Mouse (Mus musculus) kidney, postnatal 0 days (tissue): ENCODE results near the gene Plekha4. TPM values are rescaled to one million over a fixed set of nuclear protein-coding genes. Genes with fewer than 3 reads are reported as not detected.
A peak's percentile ranks its signal among the peaks of the same experiment; 100 is the strongest.

ENCODE experiments used
- ATAC-seq: fragments of 200-750 bp; cut with Nextera tagmentation; replicated peaks from 2 replicates; pipeline ENCODE4 v1.8.0; 2017; ENCODE audit warnings: low read depth, moderate number of reproducible peaks, moderate TSS enrichment, moderate library complexity; ENCODE audit not compliant: low FRiP score
- DNase-seq: peaks from one replicate; pipeline ENCODE4 v3.0.0-alpha.2; 2016; ENCODE audit warnings: low spot score
- H3K27ac ChIP-seq: fragments of 300-500 bp; sonication (generic); 2 replicates; pipeline ENCODE4 v1.5.1; 2014; ENCODE audit warnings: mild to moderate bottlenecking
- H3K27me3 ChIP-seq: fragments of 300-500 bp; sonication (generic); 2 replicates; pipeline ENCODE4 v1.6.1; 2014; ENCODE audit warnings: low read length, mixed read lengths; ENCODE audit not compliant: insufficient read depth
- H3K36me3 ChIP-seq: fragments of 300-500 bp; sonication (generic); 2 replicates; pipeline ENCODE4 v1.6.1; 2014; ENCODE audit warnings: low read length, mixed read lengths; ENCODE audit not compliant: insufficient read depth
- H3K4me1 ChIP-seq: fragments of 300-500 bp; sonication (generic); replicated peaks from 2 replicates; pipeline ENCODE4 v1.6.1; 2014; ENCODE audit warnings: antibody characterized with exemption, low read length, mixed read lengths; ENCODE audit not compliant: insufficient read depth
- H3K4me2 ChIP-seq: fragments of 300-500 bp; sonication (generic); 2 replicates; pipeline ENCODE4 v1.6.1; 2014; ENCODE audit warnings: mild to moderate bottlenecking, low read length, moderate library complexity, mixed read lengths
- H3K4me3 ChIP-seq: fragments of 300-500 bp; sonication (generic); replicated peaks from 2 replicates; pipeline ENCODE4 v1.5.1; 2014; ENCODE audit warnings: low read depth, low read length
- H3K9ac ChIP-seq: fragments of 300-500 bp; sonication (generic); 2 replicates; pipeline ENCODE4 v1.6.1; 2014; ENCODE audit warnings: low read depth, low read length
- H3K9me3 ChIP-seq: fragments of 300-500 bp; sonication (generic); replicated peaks from 2 replicates; pipeline ENCODE4 v1.6.1; 2016; ENCODE audit warnings: low read length, inconsistent platforms, mixed read lengths
- CTCF ChIP-seq: IDR thresholded peaks from 2 replicates; pipeline ENCODE4 v1.5.1; 2016; ENCODE audit warnings: antibody characterized with exemption, low read depth, mild to moderate bottlenecking, moderate library complexity
- WGBS: fragments of 180-500 bp; shearing (Covaris S2); extraction: QIAGEN DNeasy Blood & Tissue Kit; methylation state at CpG from one replicate; pipeline ENCODE4 v1.1.7; 2014; 5-methylcytosine and 5-hydroxymethylcytosine counted together
- polyA plus RNA-seq: library from polyadenylated mRNA; unstranded; fragments of >200 nt; fragmentation: Nextera tagmentation; extraction: Ambion mirVana; gene quantifications from 2 replicates; pipeline ENCODE4 v1.2.1, GENCODE M21; 2015

Plekha4 gene
- polyA plus RNA-seq, 1 experiment from 2014 or later = 5.8 TPM

DNA sequence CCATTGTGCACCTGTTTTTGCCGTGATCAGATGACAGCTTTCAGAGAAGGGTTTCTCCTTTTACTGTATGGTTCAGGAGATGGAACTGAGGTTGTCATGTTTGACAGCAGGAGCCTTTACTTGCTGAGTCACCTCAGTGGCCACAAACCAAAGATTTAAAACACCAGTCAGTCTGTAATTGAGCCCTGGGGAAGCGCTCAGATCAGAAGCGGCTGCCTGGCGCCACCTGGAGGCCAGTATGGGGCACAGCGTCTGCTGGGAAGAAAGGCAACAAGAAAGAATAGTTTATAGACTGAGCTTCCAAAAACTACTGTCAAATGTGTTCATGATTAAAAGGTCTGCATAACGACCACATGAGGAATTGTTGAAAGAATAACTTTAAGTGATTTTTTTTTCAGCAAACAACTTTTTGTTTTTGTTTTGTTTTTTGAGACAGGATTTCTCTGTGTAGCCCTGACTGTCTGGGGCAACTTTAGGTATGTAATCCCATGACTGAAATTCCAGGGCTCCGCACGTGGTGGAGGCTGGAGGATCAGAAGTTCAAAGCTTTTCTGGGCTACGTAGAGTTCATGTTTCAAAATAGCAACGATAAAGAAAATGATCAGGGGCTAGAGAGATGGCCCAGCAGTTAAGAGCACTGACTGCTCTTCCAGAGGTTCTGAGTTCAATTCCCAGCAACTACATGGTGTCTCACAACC is 67.1 kb downstream of the Plekha4 start:
- Histone ChIP-seq H3K4me1 (0 out of 2 replicates have a peak, but pooled peaks cover 3% of the 10 kb centered on the region), H3K4me3 (no peak overlapping the region), H3K27me3 (no peaks in the 10 kb centered on the region), H3K36me3 (no peaks in the 10 kb centered on the region), H3K4me2 (no peak overlapping the region), H3K27ac (no peak overlapping the region), H3K9me3 (no peaks in the 10 kb centered on the region), H3K9ac (no peak overlapping the region)
- no peak for ATAC-seq
- peak; percentile 89 for DNase-seq
- WGBS = 14% methylated on average over 10 of the region's 10 CpGs
- peak; percentile 96 for TF ChIP-seq CTCF

DNA sequence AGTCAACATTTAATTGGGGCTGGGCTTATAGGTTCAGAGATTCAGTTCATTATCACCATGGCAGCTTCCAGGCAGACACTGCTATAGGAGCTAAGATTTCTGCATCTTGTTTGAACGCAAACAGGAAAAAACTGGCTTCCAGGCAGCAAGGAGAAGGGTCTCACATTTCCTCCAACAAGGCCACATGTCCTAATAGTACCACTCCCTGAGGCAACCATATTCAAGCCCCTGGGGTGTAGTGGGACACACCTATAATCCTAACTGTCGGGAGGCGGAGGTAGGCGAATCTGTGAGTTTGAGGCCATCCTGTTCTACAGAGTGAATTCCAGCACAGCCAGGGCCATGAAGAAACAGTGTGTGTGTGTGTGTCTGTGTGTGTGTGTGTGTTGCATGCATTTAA is 69.0 kb downstream of the Plekha4 start:
- no peak for TF ChIP-seq CTCF

DNA sequence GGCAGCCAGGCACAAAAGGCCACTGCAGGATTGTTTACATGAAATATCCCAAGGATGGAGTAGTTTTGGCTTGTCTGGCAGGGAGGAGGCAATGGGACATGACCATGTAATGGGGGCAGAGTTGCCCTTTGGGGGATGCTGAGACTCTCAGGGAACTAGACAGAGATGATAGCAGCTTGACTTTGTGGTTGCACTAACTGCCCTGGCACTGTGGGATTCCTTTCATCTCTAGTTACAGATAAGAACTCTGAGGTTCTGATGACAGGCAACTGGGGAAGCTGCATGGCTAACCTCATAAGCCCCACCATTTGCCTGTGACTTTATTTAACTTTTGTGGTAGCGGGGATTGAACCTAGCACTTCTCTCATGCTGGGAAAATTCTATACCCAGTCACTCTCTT is 70.0 kb downstream of the Plekha4 start:
- TF ChIP-seq CTCF = no peak
- no peak overlapping the region for H3K9ac ChIP-seq
- H3K27ac ChIP-seq = no peak overlapping the region
- no peaks in the 10 kb centered on the region for H3K9me3 ChIP-seq
- no peak overlapping the region for H3K4me2 ChIP-seq
- no peaks in the 10 kb centered on the region for H3K27me3 ChIP-seq
- no peak overlapping the region for H3K4me3 ChIP-seq
- no peak for DNase-seq
- no peaks in the 10 kb centered on the region for H3K36me3 ChIP-seq
- no peak for ATAC-seq
- 97% methylated on average over 1 of the region's 1 CpGs for WGBS
- H3K4me1 ChIP-seq = no peaks in the 10 kb centered on the region; the same call in 1 of the 2 replicates

More for the DNA sequence above, 69.0 kb downstream of the Plekha4 start:
- no peak for DNase-seq
- Histone ChIP-seq H3K36me3 (no peaks in the 10 kb centered on the region), H3K4me2 (no peak overlapping the region), H3K9ac (no peak overlapping the region), H3K27ac (no peak overlapping the region), H3K9me3 (no peaks in the 10 kb centered on the region), H3K27me3 (no peaks in the 10 kb centered on the region), H3K4me1 (no peaks in the 10 kb centered on the region; the same call in 1 of the 2 replicates), H3K4me3 (no peak overlapping the region)
- 85% methylated on average over 4 of the region's 4 CpGs for WGBS
- ATAC-seq = no peak

DNA sequence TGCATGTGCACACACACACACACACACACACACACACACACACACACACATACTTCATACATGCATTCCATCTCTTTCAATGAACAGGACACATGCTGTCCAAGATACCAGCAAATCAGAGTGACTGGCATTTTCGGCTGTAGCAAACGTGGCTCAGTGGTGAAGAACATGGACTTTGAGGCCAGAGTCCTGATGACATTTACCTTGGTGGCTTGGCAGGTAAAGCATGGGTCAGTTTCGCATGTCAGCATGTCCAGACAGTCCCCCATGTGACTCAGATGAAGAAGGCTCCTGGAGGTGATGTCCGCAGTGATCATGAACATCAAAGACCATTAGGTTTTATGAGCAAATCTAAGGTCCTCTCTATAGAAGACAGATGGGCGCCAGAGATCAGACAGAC is 70.9 kb downstream of the Plekha4 start:
- DNase-seq = no peak
- no peak overlapping the region for H3K4me3 ChIP-seq

DNA sequence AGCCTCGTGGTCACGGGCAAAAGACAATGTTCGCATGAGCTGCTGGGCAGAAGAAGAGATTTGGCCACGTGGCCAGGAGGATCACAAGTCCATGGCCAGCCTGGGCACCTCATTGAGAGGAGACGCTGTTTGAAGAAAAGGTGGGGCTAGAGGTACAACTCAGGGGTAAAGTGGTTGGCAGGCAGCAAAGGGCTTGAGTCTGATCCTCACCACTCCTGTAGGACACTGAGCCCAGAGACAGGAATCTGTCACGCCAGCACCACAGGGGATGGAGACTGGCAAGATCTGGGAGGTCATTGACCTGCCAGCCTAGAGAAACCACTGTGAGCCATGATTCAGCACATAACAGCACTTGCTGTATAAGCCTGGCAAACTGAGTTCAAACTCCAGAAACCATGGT is 71.4 kb downstream of the Plekha4 start:
- TF ChIP-seq CTCF = no peak

More for the DNA sequence above, 70.9 kb downstream of the Plekha4 start:
- no peak for ATAC-seq
- Histone ChIP-seq H3K9ac (no peak overlapping the region), H3K36me3 (no peaks in the 10 kb centered on the region), H3K4me1 (no peaks in the 10 kb centered on the region; the same call in 1 of the 2 replicates), H3K27me3 (no peaks in the 10 kb centered on the region), H3K27ac (no peak overlapping the region), H3K9me3 (no peaks in the 10 kb centered on the region), H3K4me2 (no peak overlapping the region)
- WGBS = 88% methylated on average over 5 of the region's 5 CpGs
- TF ChIP-seq CTCF = no peak

DNA sequence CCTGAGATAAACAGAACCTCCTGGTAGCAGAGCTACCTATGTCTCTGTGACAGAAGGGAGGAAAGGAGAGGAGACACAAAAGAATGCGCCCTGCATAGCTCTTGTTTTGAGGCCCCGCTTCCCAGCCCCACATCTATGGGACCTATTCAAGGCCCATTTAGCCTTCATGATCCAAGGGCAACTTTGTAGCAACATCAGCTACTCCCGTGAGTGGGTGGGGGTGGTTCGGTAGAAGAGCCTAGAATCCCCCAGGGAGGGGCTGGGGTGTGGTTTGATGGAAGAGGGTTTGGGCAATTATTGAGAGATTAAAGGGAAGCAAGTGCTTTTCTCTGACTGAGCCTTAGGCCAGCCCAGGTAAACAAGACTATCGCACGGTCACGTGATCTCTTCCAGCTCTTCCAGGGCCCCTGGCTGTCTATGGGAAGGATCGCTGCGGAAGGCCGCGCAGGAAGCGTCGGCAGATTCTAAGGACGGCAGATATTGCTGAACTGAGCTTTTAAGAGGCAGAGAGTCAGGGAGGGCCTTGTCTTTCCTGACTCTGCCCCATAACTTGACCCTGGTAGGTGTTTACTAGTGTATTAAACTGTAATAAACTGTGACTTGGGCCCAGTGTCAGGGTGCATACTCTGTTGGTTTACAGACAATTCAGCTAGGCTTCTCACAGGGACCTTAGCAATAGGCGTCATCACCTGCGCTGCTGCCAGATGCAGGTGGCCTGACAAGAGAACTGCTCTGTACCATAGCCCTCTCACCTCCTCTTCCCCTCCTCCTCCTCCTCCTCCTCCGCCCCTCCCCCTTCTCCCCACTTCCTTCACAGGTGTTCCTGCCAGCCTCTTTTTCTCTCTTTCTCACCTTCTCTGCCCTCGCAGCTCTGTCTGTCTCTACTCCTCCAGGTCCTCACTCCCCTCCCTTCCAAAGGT is 73.1 kb downstream of the Plekha4 start:
- TF ChIP-seq CTCF = no peak
- H3K4me2 ChIP-seq = no peak overlapping the region
- no peak overlapping the region for H3K9ac ChIP-seq
- no peaks in the 10 kb centered on the region for H3K27me3 ChIP-seq
- H3K36me3 ChIP-seq = no peaks in the 10 kb centered on the region
- no peaks in the 10 kb centered on the region for H3K9me3 ChIP-seq
- H3K4me1 ChIP-seq = no peaks in the 10 kb centered on the region; the same call in 1 of the 2 replicates
- DNase-seq = no peak
- WGBS = 50% methylated on average over 18 of the region's 18 CpGs
- no peak for ATAC-seq
- H3K27ac ChIP-seq = no peak overlapping the region
- H3K4me3 ChIP-seq = no peak overlapping the region

More for the DNA sequence above, 71.4 kb downstream of the Plekha4 start:
- Histone ChIP-seq H3K36me3 (no peaks in the 10 kb centered on the region), H3K4me1 (no peaks in the 10 kb centered on the region; the same call in 1 of the 2 replicates), H3K9me3 (no peaks in the 10 kb centered on the region), H3K4me2 (no peak overlapping the region), H3K9ac (no peak overlapping the region), H3K27ac (no peak overlapping the region), H3K27me3 (no peaks in the 10 kb centered on the region), H3K4me3 (no peak overlapping the region)
- ATAC-seq = no peak
- DNase-seq = no peak
- 90% methylated on average over 6 of the region's 6 CpGs for whole genome bisulfite sequencing

Other genes with a start within 250 kb of the Plekha4 start
- gene Slc6a21, start 248.8 kb upstream of the Plekha4 start, polyA plus RNA-seq = not detected in 2 replicates
- 14.4 and 15.9 TPM in 2 replicates for gene Trpm4, start 192.6 kb upstream of the Plekha4 start, polyA plus RNA-seq
- gene Hrc, start 191.0 kb upstream of the Plekha4 start, polyA plus RNA-seq = 0.75 and 1.1 TPM in 2 replicates
- 4.3 and 5.4 TPM in 2 replicates for gene Ppfia3, start 159.3 kb upstream of the Plekha4 start, polyA plus RNA-seq
- 1.2 and 1.6 TPM in 2 replicates for gene Lin7b, start 155.7 kb upstream of the Plekha4 start, polyA plus RNA-seq
- gene Snrnp70, start 130.6 kb upstream of the Plekha4 start, polyA plus RNA-seq = 148 and 163 TPM in 2 replicates
- 0.05 and 0.06 TPM in 2 replicates for gene Kcna7, start 120.7 kb upstream of the Plekha4 start, polyA plus RNA-seq
- gene Ntf5, start 112.6 kb upstream of the Plekha4 start, polyA plus RNA-seq = 1.5 and 1.6 TPM in 2 replicates
- not detected in 2 replicates for gene Lhb, start 105.5 kb upstream of the Plekha4 start, polyA plus RNA-seq
- 26.0 and 26.9 TPM in 2 replicates for gene Gys1, start 91.5 kb upstream of the Plekha4 start, polyA plus RNA-seq
- gene Ruvbl2, start 88.2 kb upstream of the Plekha4 start, polyA plus RNA-seq = 94.6 and 98.9 TPM in 2 replicates
- gene Ftl1, start 66.4 kb upstream of the Plekha4 start, polyA plus RNA-seq = 6,674 and 7,026 TPM in 2 replicates
- gene Bax, start 59.4 kb upstream of the Plekha4 start, polyA plus RNA-seq = 183 and 194 TPM in 2 replicates
- 0.93 and 1.1 TPM in 2 replicates for gene Tulp2, start 44.5 kb upstream of the Plekha4 start, polyA plus RNA-seq
- not detected in 2 replicates for gene Gm45808, start 39.5 kb upstream of the Plekha4 start, polyA plus RNA-seq
- gene Dhdh, start 37.5 kb upstream of the Plekha4 start, polyA plus RNA-seq = 1.8 TPM in 2 replicates
- 246 and 265 TPM in 2 replicates for gene Nucb1, start 15.9 kb upstream of the Plekha4 start, polyA plus RNA-seq
- gene Ppp1r15a, start 62 bp upstream of the Plekha4 start, polyA plus RNA-seq = 21.4 and 21.9 TPM in 2 replicates
- gene Hsd17b14, start 28.6 kb downstream of the Plekha4 start, polyA plus RNA-seq = 20.5 and 21.0 TPM in 2 replicates
- gene Bcat2, start 43.8 kb downstream of the Plekha4 start, polyA plus RNA-seq = 92.7 and 93.0 TPM in 2 replicates
- 0.12 TPM in 1 of 2 replicates, not detected in the other for gene Fgf21, start 89.2 kb downstream of the Plekha4 start, polyA plus RNA-seq
- gene Fut1, start 91.0 kb downstream of the Plekha4 start, polyA plus RNA-seq = 0.08 and 0.26 TPM in 2 replicates
- gene Izumo1, start 95.5 kb downstream of the Plekha4 start, polyA plus RNA-seq = 0.17 and 0.29 TPM in 2 replicates
- 16.9 and 21.1 TPM in 2 replicates for gene Rasip1, start 101.2 kb downstream of the Plekha4 start, polyA plus RNA-seq
- gene Mamstr, start 113.6 kb downstream of the Plekha4 start, polyA plus RNA-seq = 3.9 and 4.8 TPM in 2 replicates
- gene Fut2, start 140.1 kb downstream of the Plekha4 start, polyA plus RNA-seq = 0.38 TPM in 2 replicates
- gene Ntn5, start 157.7 kb downstream of the Plekha4 start, polyA plus RNA-seq = 0.18 and 0.23 TPM in 2 replicates
- 0.13 and 0.32 TPM in 2 replicates for gene Sec1, start 168.1 kb downstream of the Plekha4 start, polyA plus RNA-seq
- 7.5 and 8.9 TPM in 2 replicates for gene Car11, start 173.5 kb downstream of the Plekha4 start, polyA plus RNA-seq
- 8.4 and 8.6 TPM in 2 replicates for gene Dbp, start 178.8 kb downstream of the Plekha4 start, polyA plus RNA-seq
- 1,049 and 1,142 TPM in 2 replicates for gene Rpl18, start 189.1 kb downstream of the Plekha4 start, polyA plus RNA-seq
- 20.8 and 22.3 TPM in 2 replicates for gene Sphk2, start 191.7 kb downstream of the Plekha4 start, polyA plus RNA-seq
- gene Fam83e, start 194.9 kb downstream of the Plekha4 start, polyA plus RNA-seq = 0.23 and 0.28 TPM in 2 replicates
- gene Spaca4, start 199.5 kb downstream of the Plekha4 start, polyA plus RNA-seq = not detected in 2 replicates